Mouse (Mus musculus) left cerebral cortex, postnatal 25 days (tissue): ENCODE measurements around the gene Syt8. TPM values are rescaled to one million over a fixed set of nuclear protein-coding genes. Genes with fewer than 3 reads are reported as not detected.

ENCODE experiments used
- DNase-seq, 2 experiments: peaks; one replicate each; pipeline ENCODE4 v3.0.0; 2022; ENCODE audit warnings: low spot score in 2 of 2, mixed read lengths in 1 of 2
- intact Hi-C: fragments of 180-260 bp; cut with DNase I; formaldehyde crosslinking; loops from one replicate; pipeline ENCODE4 v1.15.1; 2025
- total RNA-seq, 2 experiments: library from RNA; stranded (reverse); gene quantifications; 2 replicates each; pipeline ENCODE4 v1.2.3; 2021

The Syt8 gene
- total RNA-seq, 2 experiments from 2014 or later, result not detected

DNA sequence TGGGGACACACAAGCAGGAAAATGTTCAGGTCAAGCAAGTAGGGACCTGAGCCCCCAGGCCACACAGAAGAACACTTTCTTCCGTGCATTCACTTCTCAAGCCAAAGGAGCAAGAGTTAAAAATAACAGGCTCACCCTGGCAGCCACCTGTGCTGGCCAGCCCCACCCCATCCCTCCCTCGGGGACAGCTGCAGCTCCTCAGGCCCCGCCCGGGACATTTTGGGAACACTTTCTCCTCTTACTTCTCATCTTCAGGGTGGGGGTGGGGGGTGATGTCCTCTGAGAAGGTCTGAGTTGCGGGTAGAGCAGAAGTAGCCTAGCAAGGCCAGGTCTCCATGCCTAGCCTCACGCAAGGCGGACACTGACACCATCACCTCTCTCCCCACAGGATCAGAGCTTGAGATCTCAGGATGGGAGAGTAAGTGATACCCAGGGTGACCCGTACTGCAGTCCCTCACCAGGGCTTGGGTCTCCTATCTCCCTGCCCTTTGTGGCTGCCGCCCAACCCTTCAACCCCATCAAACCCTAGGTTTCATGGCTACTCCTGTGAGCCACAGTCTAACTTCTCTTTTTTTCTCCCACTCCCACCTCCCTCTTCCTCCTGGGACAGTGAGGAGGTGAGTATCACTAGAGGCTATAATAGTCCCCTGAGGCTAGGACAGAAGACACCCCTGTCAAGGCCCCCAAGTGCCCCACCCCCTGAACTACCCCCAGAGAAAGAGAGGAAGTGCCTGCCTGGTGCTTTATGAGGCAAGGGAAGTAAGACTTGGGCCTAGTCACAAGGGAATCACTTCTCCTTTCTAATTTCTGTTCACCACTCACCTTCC is 7.6 kb downstream of the Syt8 start:
- no peak for DNase-seq
- intact Hi-C loops, result loop anchor here (5.0 kb wide), 2 partner anchors 95 to 230 kb away; no protein-coding TSS in a partner anchor

DNA sequence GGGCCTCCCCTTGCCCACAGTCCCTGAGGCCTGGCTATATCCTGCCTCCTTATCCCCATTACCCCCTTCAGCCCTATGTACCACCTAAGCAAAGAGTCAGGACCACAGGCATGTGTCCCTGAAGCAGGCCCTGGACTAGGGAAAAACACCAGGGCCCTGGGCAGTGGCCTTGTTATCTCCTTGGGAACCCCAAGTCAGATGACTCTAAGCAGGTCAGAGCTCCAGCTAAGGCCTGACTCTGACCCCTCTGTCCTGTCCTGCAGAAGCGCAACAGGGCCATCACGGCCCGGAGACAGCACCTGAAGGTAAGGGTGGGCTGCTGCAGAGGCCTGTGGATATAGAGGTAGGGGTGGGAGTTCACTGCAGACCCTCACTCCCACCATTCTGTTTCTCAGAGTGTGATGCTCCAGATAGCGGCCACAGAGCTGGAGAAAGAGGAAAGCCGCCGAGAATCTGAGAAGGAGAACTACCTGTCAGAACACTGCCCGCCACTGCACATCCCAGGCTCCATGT is 8.3 kb downstream of the Syt8 start:
- intact Hi-C loops, result loop anchor here (5.0 kb wide), 2 partner anchors 94 to 229 kb away; no protein-coding TSS in a partner anchor
- no peak for DNase-seq

GRCm38 (mm10) chr7:142443474-142443873 is 8.8 kb downstream of the Syt8 start:
- intact Hi-C loops, result loop anchor here (5.0 kb wide), 2 partner anchors 94 to 229 kb away; no protein-coding TSS in a partner anchor
- DNase-seq, result no peak

DNA sequence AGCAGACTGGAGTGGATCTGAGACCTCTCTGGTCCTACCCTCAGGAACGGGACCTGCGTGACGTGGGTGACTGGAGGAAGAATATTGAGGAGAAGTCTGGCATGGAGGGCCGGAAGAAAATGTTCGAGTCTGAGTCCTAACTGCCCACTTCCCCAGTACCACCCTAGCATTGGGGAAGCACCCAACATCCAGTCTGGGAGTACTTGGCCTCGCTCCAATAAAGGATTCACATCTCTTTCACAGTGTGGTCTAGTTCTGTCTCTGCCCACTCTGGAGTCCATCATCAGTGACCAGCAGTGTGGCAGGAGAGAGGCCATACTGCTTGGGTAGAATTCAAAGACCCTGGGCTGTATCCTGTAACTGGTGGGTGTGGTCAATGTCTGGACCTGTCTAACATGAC is 9.5 kb downstream of the Syt8 start:
- intact Hi-C loops, result loop anchor here (5.0 kb wide), 2 partner anchors 93 to 228 kb away; no protein-coding TSS in a partner anchor
- no peak for DNase-seq

DNA sequence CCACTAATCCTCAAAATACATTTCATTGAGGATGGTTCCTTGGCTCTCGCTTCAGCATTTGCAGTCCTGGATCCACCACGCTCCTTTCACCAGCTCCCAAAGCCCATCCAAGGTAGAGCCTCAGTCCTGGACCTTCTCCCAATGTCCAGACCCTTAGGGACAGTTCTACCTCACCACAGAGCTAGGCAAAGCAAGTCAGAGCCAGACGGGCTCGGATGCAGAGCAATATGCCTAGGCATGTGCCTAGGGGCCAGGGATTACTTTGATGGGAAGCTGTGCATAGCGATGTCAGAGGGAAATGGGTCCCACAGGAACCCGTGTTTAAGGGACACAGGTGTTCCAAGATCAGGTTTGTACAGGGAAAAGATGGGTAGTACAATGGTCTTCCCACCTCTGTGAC is 10.7 kb downstream of the Syt8 start:
- intact Hi-C loops, result no loop called here

GRCm38 (mm10) chr7:142446264-142446663 is 11.6 kb downstream of the Syt8 start:
- no peak for DNase-seq
- intact Hi-C loops, result no loop called here

More for the DNA sequence above, 10.7 kb downstream of the Syt8 start:
- no peak for DNase-seq

DNA sequence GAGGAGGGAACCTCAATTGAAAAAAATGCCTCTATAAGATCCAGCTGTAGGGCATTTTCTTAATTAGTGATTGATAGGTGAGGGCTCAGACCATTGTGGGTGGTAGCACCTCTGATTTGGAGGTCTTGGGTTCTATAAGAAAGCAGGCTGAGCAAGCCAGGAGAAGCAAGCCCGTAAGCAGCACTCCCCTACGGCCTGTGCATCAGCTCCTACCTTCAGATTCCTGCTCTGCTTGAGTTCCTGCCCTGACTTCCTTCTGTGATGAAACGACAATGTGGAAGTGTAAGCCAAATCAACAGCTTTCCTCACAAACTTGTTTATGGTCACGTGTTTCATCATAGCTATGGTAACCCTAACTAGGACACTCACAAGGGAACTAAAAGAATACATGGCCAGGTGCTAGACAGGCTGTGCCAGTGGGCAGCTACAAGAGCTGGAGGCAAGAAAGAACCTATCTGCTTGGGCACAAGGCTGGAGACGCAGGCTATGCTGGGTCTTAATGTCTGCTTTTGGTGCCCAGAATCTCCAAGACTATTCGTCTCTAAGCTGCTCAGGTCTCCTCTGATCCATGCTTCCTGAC is 14.5 kb downstream of the Syt8 start:
- intact Hi-C loops, result no loop called here
- DNase-seq, result no peak

DNA sequence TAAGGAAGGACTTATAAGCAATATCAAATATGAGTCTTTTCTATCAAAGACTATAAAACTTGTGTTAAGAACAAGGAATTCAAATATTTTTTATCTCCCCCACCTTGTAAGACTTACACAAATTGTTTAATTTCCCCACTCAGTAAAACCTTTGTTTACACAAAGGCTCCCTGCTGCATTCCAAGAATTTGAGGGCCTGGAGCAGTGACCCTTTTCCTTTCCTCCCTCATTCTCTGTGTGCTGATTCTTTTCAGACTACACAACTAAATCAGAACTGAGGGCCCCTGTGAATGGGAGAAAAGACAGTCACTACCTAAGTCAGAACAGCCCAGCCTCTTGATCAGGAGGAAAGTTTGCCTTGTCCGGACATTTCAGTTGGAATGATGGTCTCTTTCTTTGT is 20.1 kb downstream of the Syt8 start:
- intact Hi-C loops, result no loop called here

GRCm38 (mm10) chr7:142455251-142455650 is 20.6 kb downstream of the Syt8 start:
- no peak for DNase-seq
- intact Hi-C loops, result no loop called here

More for the DNA sequence above, 20.1 kb downstream of the Syt8 start:
- no peak for DNase-seq

DNA sequence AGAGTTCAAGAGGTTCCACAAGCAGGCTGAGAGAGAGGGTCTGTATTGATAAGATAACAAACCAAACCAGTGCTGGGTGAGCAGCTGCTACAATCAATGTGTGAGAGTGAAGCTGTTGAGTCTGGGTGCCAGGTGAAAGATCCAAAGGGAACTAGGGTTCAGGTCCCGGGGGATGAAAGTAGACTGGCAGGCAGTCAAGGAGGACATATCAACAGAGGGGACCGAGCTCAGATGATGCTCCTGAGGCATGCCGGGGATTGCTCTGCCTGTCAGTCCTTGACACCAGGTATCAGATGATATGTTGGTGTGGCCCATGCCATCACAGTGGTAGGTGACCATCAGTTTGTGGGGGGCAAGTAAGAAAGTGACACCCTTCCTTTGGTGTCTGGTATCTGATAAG is 22.2 kb downstream of the Syt8 start:
- DNase-seq, result no peak
- intact Hi-C loops, result no loop called here

- DNase-seq, result peak; percentile 44 to 47
- intact Hi-C loops, result no loop called here
Observed at GRCm38 (mm10) chr7:142457227-142457811, 22.7 kb downstream of the Syt8 start.

- DNase-seq, result no peak
- intact Hi-C loops, result no loop called here
Observed at GRCm38 (mm10) chr7:142458026-142458425, 23.4 kb downstream of the Syt8 start.

DNA sequence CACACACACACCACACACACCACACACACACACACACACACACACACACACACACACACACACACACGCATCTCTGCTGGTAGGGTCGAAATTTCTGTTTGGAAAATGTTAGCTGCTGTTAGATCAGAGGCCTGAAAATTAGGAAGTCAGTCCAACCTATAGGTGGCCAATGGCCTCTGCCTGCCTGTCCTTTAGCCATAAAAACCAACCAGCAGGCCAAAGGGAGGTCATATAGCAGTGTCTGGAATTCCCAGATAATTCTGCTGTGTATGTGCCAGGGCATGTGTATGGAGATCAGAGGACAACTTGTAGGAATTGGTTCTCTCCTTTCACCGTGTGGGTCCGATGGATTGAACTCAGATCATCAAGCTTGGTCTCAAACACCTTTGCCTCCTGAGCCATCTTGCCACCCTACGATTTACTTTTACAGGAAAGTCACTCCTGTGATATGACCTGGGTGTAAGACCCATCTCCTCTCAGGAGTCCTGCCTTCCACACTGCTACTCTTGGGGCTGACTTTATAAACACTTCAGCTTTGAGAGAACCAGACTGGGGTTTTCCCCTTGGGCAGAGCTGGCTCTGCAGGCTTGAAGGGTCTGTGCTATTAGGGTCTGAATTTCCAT is 24.1 kb downstream of the Syt8 start:
- intact Hi-C loops, result no loop called here
- no peak for DNase-seq

DNA sequence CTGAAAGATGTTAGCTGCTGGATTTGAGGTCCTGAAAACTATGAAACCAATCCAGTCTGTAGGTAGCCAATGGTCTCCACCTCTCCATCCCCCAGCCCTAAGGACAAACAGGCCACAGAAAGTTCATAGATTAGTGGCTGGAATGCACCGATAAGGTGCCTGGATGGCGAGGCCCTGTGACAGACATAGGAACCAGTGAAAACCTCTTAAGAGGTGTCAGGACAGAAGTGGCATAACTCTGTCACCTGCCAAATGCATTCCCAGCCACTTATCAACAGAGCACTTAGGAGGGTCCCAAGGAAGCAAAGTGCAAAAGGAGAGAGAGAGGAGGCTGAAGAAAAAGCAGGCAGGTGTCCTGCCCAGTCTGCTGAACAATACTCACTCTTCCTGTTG is 24.6 kb downstream of the Syt8 start:
- intact Hi-C loops, result no loop called here
- DNase-seq, result no peak

GRCm38 (mm10) chr7:142460636-142461077 is 26.0 kb downstream of the Syt8 start, which contains the start of gene Lsp1:
Gene Lsp1 (plus strand): TSS chr7:142460809.
- intact Hi-C loops, result no loop called here
- DNase-seq, result no peak

GRCm38 (mm10) chr7:142461446-142461845 is 26.8 kb downstream of the Syt8 start:
- intact Hi-C loops, result no loop called here
- no peak for DNase-seq

GRCm38 (mm10) chr7:142462190-142462589 is 27.5 kb downstream of the Syt8 start:
- intact Hi-C loops, result no loop called here

DNA sequence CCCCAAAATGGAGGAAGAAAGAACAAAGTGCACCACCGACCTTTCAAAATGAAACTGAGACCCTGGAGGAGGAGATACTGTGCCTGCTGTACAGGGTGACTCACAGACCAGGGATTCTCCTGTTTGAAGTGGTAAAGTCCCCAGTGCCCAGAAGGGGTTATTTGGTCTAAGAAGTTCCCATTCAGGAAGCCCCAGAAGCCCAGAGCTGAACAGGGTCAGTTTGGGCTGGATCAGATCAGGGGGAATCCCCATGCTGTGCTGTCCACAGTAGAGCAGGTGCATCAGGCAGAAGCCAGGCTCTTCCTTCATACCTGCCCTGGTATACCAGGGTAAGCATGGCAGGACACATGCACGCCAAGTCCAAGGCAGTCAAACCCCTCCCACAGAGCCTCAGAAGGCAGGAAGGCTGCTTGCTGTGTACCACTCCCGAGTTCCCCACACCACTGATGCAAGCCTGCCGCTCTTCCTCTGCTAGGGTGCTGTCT is 28.0 kb downstream of the Syt8 start:
- intact Hi-C loops, result no loop called here
- no peak for DNase-seq

More at GRCm38 (mm10) chr7:142462190-142462589, 27.5 kb downstream of the Syt8 start:
- DNase-seq, result no peak

DNA sequence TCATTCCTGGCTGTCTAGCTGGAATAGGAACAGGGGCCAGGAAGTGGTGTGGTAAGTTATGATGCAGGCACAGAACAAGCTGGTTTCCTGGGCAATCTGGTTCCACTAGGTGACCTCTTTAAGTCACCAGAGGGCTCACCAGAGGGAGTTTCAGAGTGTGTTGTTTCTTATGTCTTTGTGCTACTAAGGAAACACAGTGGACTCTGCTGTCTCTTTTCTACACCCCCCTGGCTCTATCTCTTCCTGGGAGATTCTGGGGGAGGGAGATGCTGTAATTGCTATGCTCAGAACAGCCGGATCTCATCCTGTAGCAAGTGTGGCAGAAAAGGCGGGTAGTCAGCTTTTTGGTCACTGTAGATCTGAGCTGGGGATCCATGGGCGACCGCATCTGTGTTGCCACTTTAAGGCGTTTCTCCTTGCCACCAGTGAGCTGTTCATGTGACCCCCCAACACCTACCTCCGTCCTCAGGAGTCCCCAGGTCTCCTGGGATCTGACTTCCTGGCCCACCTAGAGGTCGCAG is 35.6 kb downstream of the Syt8 start:
- intact Hi-C loops, result no loop called here
- DNase-seq, result peak in 1 of 2 experiments; percentile 43
